Mouse (Mus musculus) bone marrow macrophage, adult 2 months (primary cell): ENCODE data around the gene Nt5c3. TPM values are rescaled to one million over a fixed set of nuclear protein-coding genes. Genes with fewer than 3 reads are reported as not detected.
A peak's percentile ranks its signal among the peaks of the same experiment; 100 is the strongest.

Experiments used
- H3K27ac ChIP-seq: 2 replicates; pipeline ENCODE4 v1.5.1; 2012; ENCODE audit warnings: low read depth, low read length; ENCODE audit not compliant: insufficient read depth
- H3K4me1 ChIP-seq: 2 replicates; pipeline ENCODE4 v1.6.1; 2012; ENCODE audit warnings: low read length; ENCODE audit not compliant: control insufficient read depth, insufficient read depth
- H3K4me3 ChIP-seq: 2 replicates; pipeline ENCODE4 v1.5.1; 2012; ENCODE audit warnings: mild to moderate bottlenecking, low read length, moderate library complexity; ENCODE audit not compliant: insufficient read depth
- CTCF ChIP-seq: IDR thresholded peaks from 2 replicates; pipeline ENCODE4 v1.5.1; 2012; ENCODE audit warnings: low read depth, mild to moderate bottlenecking, low read length, moderate library complexity
- POLR2A ChIP-seq: IDR thresholded peaks from 2 replicates; pipeline ENCODE4 v1.6.1; 2012; ENCODE audit warnings: mild to moderate bottlenecking, low read depth, low read length, borderline replicate concordance
- polyA plus RNA-seq: library from polyadenylated mRNA; stranded (reverse); fragments of >200 nt; gene quantifications from 2 replicates; pipeline ENCODE4 v1.2.4, GENCODE M21; 2012; ENCODE audit not compliant: missing spikeins, insufficient read depth, insufficient read length

The Nt5c3 gene
- polyA plus RNA-seq, 1 experiment: 30.8 TPM

- Histone ChIP-seq H3K27ac (no peak overlapping the region), H3K4me3 (no peak overlapping the region), H3K4me1 (peaks cover 14% of the 10 kb centered on the region)
- TF ChIP-seq POLR2A: no peak
- no peak for TF ChIP-seq CTCF
These were observed 19.4 kb downstream of the Nt5c3 start for GRCm38 (mm10) chr6:56904330-56904729.

- TF ChIP-seq CTCF: no peak
- TF ChIP-seq POLR2A: no peak
- no peak overlapping the region for H3K4me3 ChIP-seq
- peaks cover 14% of the 10 kb centered on the region for H3K4me1 ChIP-seq
- H3K27ac ChIP-seq: no peak overlapping the region
These were observed 19.9 kb downstream of the Nt5c3 start for GRCm38 (mm10) chr6:56903831-56904230.

GRCm38 (mm10) chr6:56902606-56903520 lies 20.9 kb downstream of the Nt5c3 start:
- TF ChIP-seq POLR2A (no peak), CTCF (no peak)
- Histone ChIP-seq H3K4me3 (no peak overlapping the region), H3K27ac (no peak overlapping the region), H3K4me1 (peaks cover 12% of the 10 kb centered on the region)

- H3K4me3 ChIP-seq: peak overlapping the region; percentile 67
- peak overlapping the region; percentile 58 for H3K27ac ChIP-seq
- TF ChIP-seq CTCF (no peak), POLR2A (no peak)
- peaks cover 18% of the 10 kb centered on the region for H3K4me1 ChIP-seq
These were observed 21.8 kb downstream of the Nt5c3 start for GRCm38 (mm10) chr6:56901824-56902386.

GRCm38 (mm10) chr6:56901336-56901735 lies 22.4 kb downstream of the Nt5c3 start:
- TF ChIP-seq CTCF (no peak), POLR2A (no peak)
- Histone ChIP-seq H3K4me1 (peaks cover 18% of the 10 kb centered on the region), H3K4me3 (no peak overlapping the region; the same call in 1 of the 2 replicates), H3K27ac (no peak overlapping the region)

GRCm38 (mm10) chr6:56899601-56900000 lies 24.1 kb downstream of the Nt5c3 start:
- Histone ChIP-seq H3K4me3 (no peak overlapping the region), H3K4me1 (peaks cover 18% of the 10 kb centered on the region), H3K27ac (no peak overlapping the region)
- TF ChIP-seq CTCF: no peak
- TF ChIP-seq POLR2A: no peak

- TF ChIP-seq CTCF: no peak
- no peak for TF ChIP-seq POLR2A
- Histone ChIP-seq H3K27ac (no peak overlapping the region), H3K4me1 (no peaks in the 10 kb centered on the region), H3K4me3 (no peak overlapping the region)
These were observed 33.0 kb downstream of the Nt5c3 start for GRCm38 (mm10) chr6:56890762-56891161.

- TF ChIP-seq POLR2A (no peak), CTCF (no peak)
- Histone ChIP-seq H3K4me1 (no peaks in the 10 kb centered on the region), H3K27ac (no peak overlapping the region), H3K4me3 (no peak overlapping the region)
These were observed 35.2 kb downstream of the Nt5c3 start for GRCm38 (mm10) chr6:56888561-56888960.

- Histone ChIP-seq H3K4me3 (no peak overlapping the region), H3K4me1 (peaks cover 3% of the 10 kb centered on the region; the same call in 1 of the 2 replicates), H3K27ac (no peak overlapping the region)
- TF ChIP-seq POLR2A (no peak), CTCF (no peak)
These were observed 44.3 kb downstream of the Nt5c3 start for GRCm38 (mm10) chr6:56879352-56879955.
